Mouse (Mus musculus) gastrocnemius, postnatal 36 days (tissue): ENCODE data around the gene Ankle1. TPM values are rescaled to one million over a fixed set of nuclear protein-coding genes. Genes with fewer than 3 reads are reported as not detected.
"Not testable (repeated sequence)": the region's sequence is repeated elsewhere in the genome, so short reads cannot be mapped to it uniquely, and the experiment has no call there.

Experiments
- DNase-seq, 2 experiments: peaks; one replicate each; pipeline ENCODE4 v3.0.0; 2022
- intact Hi-C: fragments of 180-260 bp; cut with DNase I; formaldehyde crosslinking; loops from one replicate; pipeline ENCODE4 v1.15.1; 2025
- total RNA-seq, 2 experiments: library from RNA; stranded (reverse); gene quantifications; 2 replicates each; pipeline ENCODE4 v1.2.3; 2021

Gene Ankle1
- total RNA-seq, 2 experiments from 2014 or later, result 0.12 to 0.46 TPM

DNA sequence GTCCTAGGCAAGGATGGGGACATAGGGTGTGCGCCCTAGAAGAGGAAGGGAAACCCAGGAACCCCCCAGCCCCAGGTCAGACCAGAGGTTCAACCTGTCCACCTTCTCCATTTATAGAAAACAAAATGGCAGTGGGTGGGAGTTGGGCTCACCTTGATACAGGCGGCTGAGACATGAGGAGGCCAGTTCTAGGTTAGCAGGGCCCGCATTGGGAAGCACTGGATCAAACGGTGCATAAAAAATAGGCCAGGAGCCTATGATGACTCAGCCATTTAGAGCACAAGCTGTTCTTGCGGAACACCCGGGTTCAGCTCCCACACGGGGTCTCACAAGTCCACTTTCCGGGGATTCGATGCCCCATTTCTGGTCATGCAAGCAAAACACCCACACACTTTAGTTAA is 859 bp upstream of the Ankle1 start:
- no peak for DNase-seq
- intact Hi-C loops, result loop anchor here (5.0 kb wide), 2 partner anchors 33 to 68 kb away; partner anchors contain the start of gene Ocel1

DNA sequence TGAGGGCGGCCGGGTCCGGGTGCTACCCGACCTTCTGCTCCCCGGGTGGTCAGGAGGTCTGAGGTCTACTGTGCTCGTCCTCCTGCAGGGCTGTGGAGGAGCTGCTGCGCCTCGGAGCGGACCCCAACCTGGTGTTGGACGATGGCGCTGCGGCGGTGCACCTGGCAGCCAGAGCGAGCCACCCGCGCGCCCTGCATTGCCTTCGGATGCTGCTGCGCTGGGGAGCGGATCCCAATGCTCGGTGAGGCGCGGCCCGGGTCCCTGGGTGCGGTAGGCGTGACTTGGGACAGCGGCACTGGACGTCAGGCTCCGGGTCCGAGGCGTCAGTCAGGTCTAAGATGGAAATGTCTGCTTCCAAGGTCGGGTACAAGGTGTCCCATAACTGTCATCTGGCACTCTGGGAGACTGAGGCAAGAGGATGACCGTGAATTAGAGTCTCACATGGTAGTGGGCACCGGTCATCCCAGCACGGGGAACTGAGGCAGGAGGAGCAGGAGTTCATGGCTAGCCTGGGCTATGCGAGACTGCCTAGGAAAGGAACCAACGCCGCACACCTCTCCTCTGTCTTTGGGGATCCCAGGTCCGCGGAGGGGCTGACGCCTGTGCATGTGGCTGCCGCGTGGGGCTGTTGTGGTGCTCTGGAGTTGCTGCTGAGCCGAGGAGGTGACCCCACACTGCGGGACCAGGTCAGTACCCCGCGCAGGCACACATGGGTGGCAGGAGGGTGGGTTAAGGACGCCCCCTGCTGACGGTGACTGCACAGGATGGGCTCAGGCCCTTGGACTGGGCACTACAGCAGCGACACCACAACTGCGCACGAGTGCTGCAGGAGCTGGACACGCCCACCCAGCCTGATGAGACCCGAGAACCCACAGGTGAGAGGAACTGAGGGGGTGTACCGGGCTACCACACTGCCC is 547 bp downstream of the Ankle1 start:
- intact Hi-C loops, result loop anchor here (5.0 kb wide), 2 partner anchors 34 to 69 kb away; partner anchors contain the start of gene Ocel1
- DNase-seq, result peak in 1 of 2 experiments; percentile 51

DNA sequence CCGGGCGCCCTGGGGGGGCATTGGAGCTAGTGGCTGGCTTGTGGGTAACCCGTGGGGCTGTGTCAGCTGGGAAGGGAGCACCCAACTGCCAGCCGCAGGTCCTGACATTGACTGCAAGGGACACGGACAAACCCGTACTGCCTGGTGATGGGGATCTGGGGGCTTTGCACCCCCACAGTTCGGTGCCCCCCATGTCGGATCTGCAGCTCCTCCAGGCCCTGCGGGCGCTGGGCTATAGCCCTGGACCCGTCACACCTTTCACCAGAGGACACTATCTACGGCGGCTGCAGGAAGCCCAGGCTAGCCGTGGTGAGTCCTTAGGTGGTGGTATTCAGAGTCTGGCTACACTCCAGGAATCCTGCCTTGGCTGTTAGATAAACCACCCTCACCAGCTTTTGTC is 1.6 kb downstream of the Ankle1 start:
- intact Hi-C loops, result loop anchor here (5.0 kb wide), 2 partner anchors 35 to 70 kb away; partner anchors contain the start of gene Ocel1
- no peak for DNase-seq

- DNase-seq, result no peak
- intact Hi-C loops, result loop anchor here (5.0 kb wide), 2 partner anchors 36 to 71 kb away; partner anchors contain the start of gene Ocel1
Measured at GRCm38 (mm10) chr8:71408231-71408630, 2.4 kb downstream of the Ankle1 start.

DNA sequence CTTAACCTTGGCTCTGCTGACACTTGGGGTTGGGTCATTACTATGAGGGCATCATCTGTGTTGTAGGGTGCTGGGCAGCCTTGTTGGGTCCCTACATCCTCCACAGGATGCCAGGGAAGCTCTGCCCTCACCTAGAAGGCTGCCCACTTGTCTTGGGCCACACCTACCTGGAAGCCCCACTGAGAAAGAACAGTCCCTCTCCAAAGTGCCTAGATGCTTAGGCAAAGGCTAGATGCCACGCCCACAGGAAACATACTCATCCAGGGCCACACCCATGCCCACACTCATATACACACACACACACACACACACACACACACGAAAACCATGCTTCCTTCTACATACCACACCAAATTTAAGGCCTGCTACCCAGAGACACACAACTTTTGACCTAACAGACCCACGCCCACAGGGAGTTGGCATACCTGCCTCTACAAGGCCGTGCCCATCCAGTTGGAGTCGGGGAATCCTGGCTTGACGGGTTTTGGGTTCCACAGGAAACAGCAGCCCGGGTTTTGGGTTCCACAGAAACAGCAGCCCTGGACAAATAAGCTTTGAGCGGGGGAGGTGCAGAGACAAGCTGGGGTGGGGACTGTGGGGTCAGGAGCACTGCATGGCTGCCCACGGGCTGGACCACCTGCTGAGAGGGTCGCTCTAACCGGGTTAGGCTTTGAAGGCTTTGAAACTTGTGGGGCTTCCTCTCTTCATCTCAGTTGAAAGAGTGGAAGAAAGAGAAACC is 5.9 kb downstream of the Ankle1 start:
- intact Hi-C loops, result no loop called here
- DNase-seq, result no peak

DNA sequence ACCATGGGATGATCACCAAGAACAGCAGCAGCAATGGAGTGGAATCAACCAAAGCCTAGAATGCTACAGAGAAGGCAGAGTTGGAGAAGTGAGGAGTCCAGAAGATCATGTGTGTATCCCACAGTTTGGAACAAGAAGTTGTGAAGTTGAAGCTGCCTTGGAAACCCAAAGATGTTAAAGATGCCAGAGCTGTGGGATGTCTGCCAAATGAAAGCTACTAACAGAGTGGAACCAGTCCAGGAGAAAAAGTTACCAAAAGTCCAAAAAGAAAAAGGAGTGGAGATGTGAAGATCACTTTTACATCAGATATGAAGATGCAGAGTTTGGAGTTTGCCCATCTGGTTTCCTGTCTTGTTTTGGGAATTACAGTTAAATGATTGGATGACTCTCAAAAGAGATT is 16.3 kb downstream of the Ankle1 start:
- intact Hi-C loops, result no loop called here
- no peak for DNase-seq

DNA sequence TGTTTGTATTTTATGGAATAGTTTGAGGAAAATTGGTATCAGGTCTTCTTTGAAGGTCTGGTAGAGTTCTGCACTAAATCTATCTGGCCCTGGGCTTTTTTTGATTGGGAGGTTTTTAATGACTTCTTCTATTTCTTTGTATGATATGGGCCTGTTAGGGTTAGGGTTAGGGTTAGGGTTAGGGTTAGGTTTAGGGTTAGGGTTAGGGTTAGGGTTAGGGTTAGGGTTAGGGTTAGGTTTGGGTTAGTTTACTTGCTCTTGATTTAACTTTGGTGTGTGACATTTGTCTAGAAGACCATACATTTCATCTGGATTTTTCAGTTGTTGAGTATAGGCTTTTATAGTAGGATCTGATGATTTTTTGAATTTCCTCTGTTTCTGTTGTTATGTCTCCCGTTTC is 27.1 kb downstream of the Ankle1 start:
- DNase-seq, intact Hi-C loops: not testable (repeated sequence)

DNA sequence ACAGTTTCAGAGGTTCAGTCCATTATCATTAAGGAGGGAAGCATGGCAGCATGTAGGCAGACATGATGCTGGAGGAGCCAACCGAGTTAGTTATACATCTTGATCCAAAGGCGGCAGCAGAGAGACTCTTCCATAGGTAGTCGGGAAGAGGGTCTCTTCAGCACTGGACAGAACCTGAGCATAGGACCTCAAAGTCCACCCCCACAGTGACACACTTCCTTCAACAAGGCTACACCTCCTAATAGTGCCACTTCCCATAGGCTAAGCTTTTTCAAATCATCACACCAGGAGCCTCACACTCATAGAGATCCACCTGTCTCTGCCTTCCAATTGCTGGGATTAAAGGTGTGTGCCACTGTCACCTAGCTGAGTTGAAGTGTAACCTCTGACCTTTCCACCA is 31.2 kb downstream of the Ankle1 start:
- DNase-seq, result no peak
- intact Hi-C loops, result no loop called here

GRCm38 (mm10) chr8:71441404-71441803 is 35.6 kb downstream of the Ankle1 start:
- no peak for DNase-seq
- intact Hi-C loops, result loop anchor here (2.0 to 5.0 kb wide), 2 partner anchors 79 to 221 kb away; no protein-coding TSS in a partner anchor

DNA sequence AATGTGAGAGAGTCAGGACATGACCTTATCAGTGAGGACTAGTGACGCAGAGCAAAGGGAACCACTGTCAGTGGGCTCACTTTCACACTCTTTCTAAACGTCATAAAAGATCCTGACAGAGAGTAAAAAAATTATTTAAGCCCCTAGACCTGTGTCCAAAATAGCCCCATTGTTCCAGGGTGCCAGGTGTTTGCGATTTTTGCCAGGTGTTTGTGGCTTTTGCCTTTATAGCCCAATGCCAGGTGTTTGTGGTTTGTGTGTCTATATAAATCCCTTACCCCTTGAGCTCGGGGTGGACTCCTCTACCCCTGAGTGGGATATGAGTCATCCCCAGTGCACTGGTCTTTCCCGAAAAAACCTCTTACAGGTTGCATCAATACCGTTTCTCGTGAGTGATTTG is 39.3 kb downstream of the Ankle1 start:
- DNase-seq, result no peak
- intact Hi-C loops, result no loop called here

DNA sequence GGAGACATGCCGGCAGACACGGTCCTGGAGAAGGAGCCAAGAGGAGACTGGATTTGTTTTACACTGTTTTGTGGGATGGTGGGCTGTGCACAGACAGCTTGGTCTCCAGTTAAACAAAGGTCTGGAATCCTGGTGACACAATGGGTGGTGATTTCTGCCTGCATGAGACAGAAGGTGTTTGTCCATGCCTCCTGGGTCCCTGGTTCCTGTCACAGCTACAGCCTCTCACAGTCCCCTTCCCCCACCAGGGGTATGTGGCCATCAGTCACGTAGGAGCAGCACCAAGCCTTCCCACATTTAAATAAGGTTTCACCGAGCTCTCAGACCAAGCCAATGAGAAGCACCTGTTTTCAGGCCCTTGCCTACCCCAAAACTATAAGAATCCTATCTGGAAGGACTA is 45.5 kb downstream of the Ankle1 start:
- intact Hi-C loops, result no loop called here
- peak in 1 of 2 experiments; percentile 4 for DNase-seq

- DNase-seq, result peak in 1 of 2 experiments; percentile 11
- intact Hi-C loops, result no loop called here
Measured at GRCm38 (mm10) chr8:71451777-71452176, 46.0 kb downstream of the Ankle1 start.

DNA sequence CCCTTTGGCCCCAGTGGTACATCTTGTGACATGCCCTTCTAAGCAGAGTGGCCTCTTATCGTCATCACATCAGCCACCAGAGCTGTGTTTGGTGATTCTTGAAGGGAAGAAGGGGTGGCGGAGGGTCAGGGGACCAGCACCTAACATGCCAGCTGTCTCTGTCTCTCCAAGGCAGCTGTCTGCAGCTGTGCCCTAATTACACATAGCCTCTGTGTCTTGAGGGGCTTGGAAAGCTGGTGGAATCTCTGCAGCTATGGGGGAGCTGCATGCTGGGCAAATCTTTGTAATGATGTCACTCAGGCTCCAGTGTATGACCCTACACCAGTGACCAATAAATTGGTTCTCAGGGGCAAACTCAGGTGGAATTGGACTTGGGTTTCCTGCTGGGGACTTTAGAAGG is 46.9 kb downstream of the Ankle1 start:
- DNase-seq, result peak in 1 of 2 experiments; percentile 7

DNA sequence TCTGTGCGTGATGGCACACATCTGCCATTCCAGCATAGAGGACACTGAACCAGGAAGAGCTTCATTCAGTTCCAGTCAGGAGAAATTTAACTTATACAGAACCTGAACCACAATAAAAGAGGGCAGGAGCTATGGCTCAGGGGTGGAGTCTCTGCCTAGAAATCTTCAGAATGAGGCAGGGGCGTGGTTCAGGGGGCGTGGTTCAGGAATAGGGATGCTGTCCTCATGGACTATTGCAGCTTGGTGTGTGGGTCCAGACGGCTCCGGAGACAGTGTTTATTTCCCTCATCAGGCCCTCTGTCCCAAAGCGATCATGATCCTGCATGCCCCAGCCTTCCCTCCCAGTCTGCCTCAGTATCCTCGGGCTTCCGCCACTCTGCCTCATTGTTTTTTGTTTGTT is 48.9 kb downstream of the Ankle1 start:
- DNase-seq, result no peak
- intact Hi-C loops, result no loop called here

More for the DNA sequence above, 46.9 kb downstream of the Ankle1 start:
- intact Hi-C loops, result no loop called here

- peak in 1 of 2 experiments; percentile 17 for DNase-seq
Measured at GRCm38 (mm10) chr8:71456906-71457305, 51.1 kb downstream of the Ankle1 start.

DNA sequence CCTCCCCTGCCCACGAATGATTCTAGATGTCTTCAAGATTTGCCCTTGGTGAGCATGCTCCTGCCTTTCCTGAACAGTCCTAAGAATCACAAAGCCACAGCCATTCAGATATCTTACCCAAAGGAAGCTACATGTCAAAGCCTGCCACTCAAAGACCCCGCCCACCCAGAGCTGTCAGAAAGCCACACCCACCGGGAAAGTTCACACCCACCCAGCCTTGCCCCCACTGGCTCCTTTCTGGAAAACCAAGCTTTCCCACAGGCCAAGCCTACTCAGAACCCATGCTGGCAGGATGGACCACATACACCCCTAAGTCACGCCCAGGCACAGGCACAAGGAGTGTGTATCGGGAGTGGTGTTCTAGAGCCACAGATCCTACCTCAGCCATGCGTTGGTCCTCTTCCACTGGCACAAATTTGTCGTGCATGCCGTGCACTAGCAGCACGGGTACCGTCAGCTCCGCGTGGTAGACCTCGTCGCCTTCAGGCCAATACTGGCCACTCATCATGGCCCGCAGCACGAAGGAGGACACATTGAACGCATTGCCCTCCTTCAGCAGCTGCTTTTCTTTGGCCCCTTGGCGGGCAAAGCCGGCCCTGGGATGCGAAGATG is 52.0 kb downstream of the Ankle1 start:
- peak in 1 of 2 experiments; percentile 10 for DNase-seq
- intact Hi-C loops, result no loop called here

More at GRCm38 (mm10) chr8:71456906-71457305, 51.1 kb downstream of the Ankle1 start:
- intact Hi-C loops, result no loop called here

Other genes with a start within 250 kb of the Ankle1 start
- gene Myo9b, start 133.3 kb upstream of the Ankle1 start, total RNA-seq, result 1 to 10 TPM; 8.8 to 9.3 TPM
- 1 to 10 TPM; 5.3 to 6.3 TPM for gene Haus8, start 133.1 kb upstream of the Ankle1 start, total RNA-seq
- 10 to 100 TPM; 75.4 to 96.2 TPM for gene Use1, start 39.2 kb upstream of the Ankle1 start, total RNA-seq
- 1 to 10 TPM; 5.1 to 7.5 TPM for gene Ocel1, start 34.7 kb upstream of the Ankle1 start, total RNA-seq
- gene Nr2f6, start 24.1 kb upstream of the Ankle1 start, total RNA-seq, result 10 to 100 TPM; 20.9 to 21.5 TPM
- 1 to 10 TPM; 6.4 to 8.1 TPM for gene Ushbp1, start 10.2 kb upstream of the Ankle1 start, total RNA-seq
- gene Babam1, start 9.1 kb upstream of the Ankle1 start, total RNA-seq, result 10 to 100 TPM; 60.1 to 68.3 TPM
- gene Abhd8, start 57.6 kb downstream of the Ankle1 start, total RNA-seq, result 10 to 100 TPM; 19.3 to 26.9 TPM
- gene Mrpl34, start 58.9 kb downstream of the Ankle1 start, total RNA-seq, result 10 to 100 TPM; 66.7 to 67.1 TPM
- gene Dda1, start 63.2 kb downstream of the Ankle1 start, total RNA-seq, result 10 to 100 TPM; 20.4 to 27.6 TPM
- gene Ano8, start 80.0 kb downstream of the Ankle1 start, total RNA-seq, result 10 to 100 TPM; 13.8 to 16.0 TPM
- 10 to 100 TPM in 1 of 2 experiments, 1 to 10 TPM in 1; 8.0 to 10.5 TPM for gene Gtpbp3, start 82.1 kb downstream of the Ankle1 start, total RNA-seq
- gene Plvap, start 105.7 kb downstream of the Ankle1 start, total RNA-seq, result 1 to 10 TPM; 5.6 to 9.3 TPM
- not detected for gene Ccdc194, start 119.7 kb downstream of the Ankle1 start, total RNA-seq
- 1 to 10 TPM; 7.6 to 9.9 TPM for gene Bst2, start 131.4 kb downstream of the Ankle1 start, total RNA-seq
- gene Mvb12a, start 136.9 kb downstream of the Ankle1 start, total RNA-seq, result 10 to 100 TPM; 20.8 to 24.8 TPM
- gene Tmem221, start 152.9 kb downstream of the Ankle1 start, total RNA-seq, result under 1 TPM in 1 of 2 experiments, not detected in 1; 0.15 TPM
- gene Nxnl1, start 160.6 kb downstream of the Ankle1 start, total RNA-seq, result under 1 TPM; 0.10 TPM
- gene Slc27a1, start 162.9 kb downstream of the Ankle1 start, total RNA-seq, result 10 to 100 TPM; 55.9 to 77.1 TPM
- 10 to 100 TPM; 25.6 to 26.1 TPM for gene Pgls, start 186.2 kb downstream of the Ankle1 start, total RNA-seq
- gene Fam129c, start 191.6 kb downstream of the Ankle1 start, total RNA-seq, result under 1 TPM; 0.71 to 0.76 TPM
- 10 to 100 TPM; 33.0 to 35.6 TPM for gene Colgalt1, start 205.0 kb downstream of the Ankle1 start, total RNA-seq